Mouse (Mus musculus) lung, postnatal 0 days (tissue): ENCODE results near the gene Magi1. TPM values are rescaled to one million over a fixed set of nuclear protein-coding genes. Genes with fewer than 3 reads are reported as not detected.

Experiments used
- ATAC-seq: fragments of 200-750 bp; cut with Nextera tagmentation; 2 replicates; pipeline ENCODE4 v1.8.0; 2017; ENCODE audit warnings: moderate library complexity
- DNase-seq: peaks from one replicate; pipeline ENCODE4 v3.0.0-alpha.2; 2016; ENCODE audit warnings: low spot score
- H3K27ac ChIP-seq: fragments of 300-500 bp; sonication (generic); 2 replicates; pipeline ENCODE4 v1.5.1; 2014; ENCODE audit warnings: antibody characterized with exemption, mild to moderate bottlenecking, low read length, mixed read lengths
- H3K27me3 ChIP-seq: fragments of 300-500 bp; sonication (generic); replicated peaks from 2 replicates; pipeline ENCODE4 v1.6.1; 2014; ENCODE audit warnings: low read length, mixed read lengths; ENCODE audit not compliant: insufficient read depth
- H3K36me3 ChIP-seq: fragments of 300-500 bp; sonication (generic); 2 replicates; pipeline ENCODE4 v1.6.1; 2014; ENCODE audit warnings: low read length, mixed read lengths; ENCODE audit not compliant: insufficient read depth
- H3K4me1 ChIP-seq: fragments of 300-500 bp; sonication (generic); 2 replicates; pipeline ENCODE4 v1.6.1; 2014; ENCODE audit warnings: antibody characterized with exemption, low read depth, low read length, mixed read lengths; ENCODE audit not compliant: insufficient read depth
- H3K4me2 ChIP-seq: fragments of 300-500 bp; sonication (generic); replicated peaks from 2 replicates; pipeline ENCODE4 v1.6.1; 2014; ENCODE audit warnings: low read depth, mild to moderate bottlenecking, low read length, moderate library complexity, mixed read lengths
- H3K4me3 ChIP-seq: fragments of 300-500 bp; sonication (generic); 2 replicates; pipeline ENCODE4 v1.5.1; 2014; ENCODE audit warnings: low read depth, low read length
- H3K9ac ChIP-seq: fragments of 300-500 bp; sonication (generic); replicated peaks from 2 replicates; pipeline ENCODE4 v1.6.1; 2014; ENCODE audit warnings: low read depth, mild to moderate bottlenecking
- H3K9me3 ChIP-seq: fragments of 300-500 bp; sonication (generic); 2 replicates; pipeline ENCODE4 v1.6.1; 2016; ENCODE audit warnings: low read length, mixed read lengths
- CTCF ChIP-seq: IDR thresholded peaks from 2 replicates; pipeline ENCODE4 v1.5.1; 2016; ENCODE audit warnings: antibody characterized with exemption, mild to moderate bottlenecking
- EP300 ChIP-seq: IDR thresholded peaks from 2 replicates; pipeline ENCODE4 v1.6.1; 2016; ENCODE audit warnings: antibody characterized with exemption, mild to moderate bottlenecking, control low read depth
- WGBS: fragments of 180-500 bp; shearing (Covaris S2); extraction: QIAGEN DNeasy Blood & Tissue Kit; methylation state at CpG from one replicate; pipeline ENCODE4 v1.1.7; 2014; 5-methylcytosine and 5-hydroxymethylcytosine counted together
- polyA plus RNA-seq: library from polyadenylated mRNA; unstranded; fragments of >200 nt; fragmentation: Nextera tagmentation; extraction: Ambion mirVana; gene quantifications from 2 replicates; pipeline ENCODE4 v1.2.1, GENCODE M21; 2015

The Magi1 gene
- polyA plus RNA-seq, 1 experiment from 2014 or later: 10.7 TPM

DNA sequence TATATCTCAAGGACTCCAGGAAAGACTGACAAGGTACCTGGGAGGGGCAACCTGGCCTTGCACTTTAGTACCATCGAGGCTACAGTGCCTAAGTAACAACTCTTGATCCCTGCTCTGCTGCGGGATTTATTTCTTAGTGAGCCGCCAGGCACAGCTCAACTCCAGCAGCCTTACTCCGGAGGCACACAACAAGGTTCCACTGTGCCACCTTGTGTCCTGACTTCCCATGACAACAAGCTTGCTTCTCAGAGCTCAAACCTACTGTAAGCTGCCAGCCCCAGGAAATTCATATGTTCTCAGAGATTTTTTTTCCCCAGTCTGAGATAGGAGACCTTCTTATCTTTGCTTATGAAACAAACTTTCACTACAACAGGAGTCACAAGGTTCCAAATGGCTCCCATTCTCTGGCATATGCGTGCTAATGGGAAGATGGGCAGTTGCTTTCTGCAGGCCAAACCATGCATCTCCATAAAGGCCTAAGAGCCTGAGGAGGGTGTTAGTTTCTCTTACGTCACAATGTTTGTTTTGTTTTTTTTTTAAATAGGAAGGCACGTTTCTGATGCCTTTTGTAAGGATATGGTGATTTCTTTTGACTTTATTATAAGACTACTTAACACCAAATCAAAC, 556.8 kb downstream of the Magi1 start:
- no peaks in the 10 kb centered on the region for H3K27me3 ChIP-seq
- no peak for ATAC-seq
- H3K36me3 ChIP-seq: no peaks in the 10 kb centered on the region
- no peaks in the 10 kb centered on the region for H3K9me3 ChIP-seq
- no peak overlapping the region for H3K9ac ChIP-seq
- TF ChIP-seq EP300 (no peak), CTCF (peak; percentile 59)
- DNase-seq: peak; percentile 21
- 43% methylated on average over 7 of the region's 7 CpGs for WGBS
- 0 out of 2 replicates have a peak, but pooled peaks cover 8% of the 10 kb centered on the region for H3K4me1 ChIP-seq
- H3K27ac ChIP-seq: no peak overlapping the region
- H3K4me2 ChIP-seq: no peak overlapping the region
- H3K4me3 ChIP-seq: no peak overlapping the region

DNA sequence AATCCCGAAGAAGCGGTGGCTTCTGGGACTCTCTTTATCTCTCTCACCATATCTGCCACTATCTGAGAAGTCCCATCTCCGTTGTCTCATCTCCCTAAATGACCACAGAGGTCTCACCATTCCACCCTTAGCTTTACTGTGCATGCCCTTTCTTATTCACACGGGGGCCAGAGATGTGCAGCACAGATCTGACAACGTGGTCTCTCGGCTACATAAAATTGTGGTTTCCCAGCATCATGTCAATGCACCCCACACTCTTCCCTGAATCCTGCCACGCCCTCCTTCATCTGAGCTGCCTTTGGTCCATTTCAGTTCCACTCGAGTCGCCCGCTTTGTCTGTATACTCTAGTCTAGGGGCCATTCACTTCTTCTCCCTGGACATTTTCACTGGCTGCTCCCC, 557.6 kb downstream of the Magi1 start:
- no peak for TF ChIP-seq CTCF
- no peak for TF ChIP-seq EP300
- ATAC-seq: no peak
- no peaks in the 10 kb centered on the region for H3K36me3 ChIP-seq
- no peak for DNase-seq
- no peaks in the 10 kb centered on the region for H3K27me3 ChIP-seq
- no peak overlapping the region for H3K27ac ChIP-seq
- H3K4me2 ChIP-seq: no peak overlapping the region
- H3K9ac ChIP-seq: no peak overlapping the region
- H3K9me3 ChIP-seq: no peaks in the 10 kb centered on the region
- WGBS: 91% methylated on average over 10 of the region's 10 CpGs
- 0 out of 2 replicates have a peak, but pooled peaks cover 8% of the 10 kb centered on the region for H3K4me1 ChIP-seq
- H3K4me3 ChIP-seq: no peak overlapping the region

DNA sequence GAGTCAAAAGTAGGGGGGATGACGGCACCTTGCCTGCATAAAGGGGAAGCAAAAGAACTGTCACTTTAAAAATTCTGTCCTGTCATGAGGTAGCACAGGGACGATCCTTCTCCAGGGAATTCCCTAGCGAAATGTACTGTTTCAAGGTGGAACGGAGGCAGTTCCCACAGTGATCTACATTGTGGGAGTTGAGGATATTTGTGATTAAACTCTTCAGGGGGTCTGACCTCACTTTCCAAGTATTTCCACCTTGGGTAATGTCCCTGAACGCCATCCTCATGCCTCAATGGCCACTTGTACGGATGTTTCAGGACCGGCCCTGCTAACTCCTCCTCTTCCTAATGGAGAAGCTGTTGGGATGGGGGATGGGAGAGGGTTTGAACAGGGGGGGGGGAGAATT, 559.0 kb downstream of the Magi1 start:
- Histone ChIP-seq H3K9ac (no peak overlapping the region), H3K27ac (no peak overlapping the region), H3K27me3 (no peaks in the 10 kb centered on the region), H3K4me3 (no peak overlapping the region), H3K36me3 (no peaks in the 10 kb centered on the region), H3K4me2 (no peak overlapping the region), H3K9me3 (no peaks in the 10 kb centered on the region), H3K4me1 (0 out of 2 replicates have a peak, but pooled peaks cover 8% of the 10 kb centered on the region)
- DNase-seq (no peak), ATAC-seq (no peak)
- TF ChIP-seq CTCF (no peak), EP300 (no peak)
- WGBS: 67% methylated on average over 7 of the region's 7 CpGs

DNA sequence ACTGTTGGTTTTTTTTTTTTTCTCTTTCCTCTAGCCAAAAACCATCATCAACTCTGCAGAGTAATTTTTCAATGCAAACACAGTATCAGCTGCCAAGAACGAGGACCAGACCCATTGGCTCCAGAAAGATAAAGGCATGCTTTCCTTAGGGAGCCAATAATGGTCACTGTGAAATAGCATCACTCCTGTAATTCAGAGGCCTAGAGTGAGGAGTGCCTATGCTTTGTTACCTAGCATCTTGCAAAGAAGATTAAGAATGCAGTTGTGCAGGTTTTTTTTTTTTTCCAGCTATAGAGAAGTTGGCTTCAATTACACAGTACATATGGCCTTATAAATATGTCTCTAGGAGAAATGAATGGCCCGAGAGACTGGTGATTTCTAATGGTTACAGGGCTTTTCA, 560.5 kb downstream of the Magi1 start:
- ATAC-seq (no peak), DNase-seq (no peak)
- no peaks in the 10 kb centered on the region for H3K27me3 ChIP-seq
- no peak overlapping the region for H3K4me2 ChIP-seq
- no peak overlapping the region for H3K27ac ChIP-seq
- H3K9me3 ChIP-seq: no peaks in the 10 kb centered on the region
- H3K4me3 ChIP-seq: no peak overlapping the region
- WGBS: 57% methylated on average over 2 of the region's 2 CpGs
- H3K36me3 ChIP-seq: no peaks in the 10 kb centered on the region
- H3K9ac ChIP-seq: no peak overlapping the region
- 0 out of 2 replicates have a peak, but pooled peaks cover 4% of the 10 kb centered on the region for H3K4me1 ChIP-seq
- TF ChIP-seq EP300 (no peak), CTCF (no peak)

DNA sequence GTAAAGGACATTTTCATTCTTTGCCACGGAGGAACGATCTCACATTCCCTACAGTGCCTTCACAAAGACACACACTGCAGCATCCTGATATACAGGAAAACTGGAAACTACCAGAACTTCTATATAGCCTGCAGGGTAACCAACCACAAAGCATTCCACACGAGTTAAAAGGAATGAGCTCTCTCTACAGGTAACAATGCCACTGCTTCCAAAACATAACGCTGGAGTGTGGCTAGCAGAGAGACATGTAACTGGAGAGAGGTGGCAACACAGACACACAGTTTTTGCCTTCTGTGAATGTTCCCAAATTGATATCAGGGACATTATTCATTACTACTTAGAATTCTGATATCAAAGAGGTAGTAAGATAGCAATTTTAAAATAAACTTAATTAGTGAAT, 564.2 kb downstream of the Magi1 start:
- no peak for ATAC-seq

DNA sequence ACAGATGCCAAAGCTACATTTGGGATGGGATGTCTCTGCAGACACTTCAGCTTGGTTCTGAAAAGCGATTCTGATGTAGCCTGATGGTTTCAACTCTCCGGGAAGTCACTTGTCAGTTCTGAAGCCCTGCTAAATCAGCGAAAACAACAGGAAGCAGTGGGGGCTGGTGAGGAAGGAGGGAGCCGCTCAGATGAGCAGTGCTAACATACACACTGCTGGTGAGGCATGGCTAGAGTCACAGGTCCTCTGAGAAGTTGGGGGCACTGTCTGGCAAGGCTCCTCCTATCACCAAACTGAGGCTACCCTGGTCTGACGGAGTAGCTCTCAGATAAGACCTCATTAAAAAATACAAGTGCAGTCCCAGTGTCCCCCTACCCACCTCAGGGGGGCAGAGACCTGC, 565.3 kb downstream of the Magi1 start:
- ATAC-seq (0 out of 2 replicates have a peak, but pooled peaks have one; percentile 25), DNase-seq (peak; percentile 13)
- Histone ChIP-seq H3K27ac (no peak overlapping the region), H3K27me3 (no peaks in the 10 kb centered on the region), H3K36me3 (no peaks in the 10 kb centered on the region), H3K9me3 (no peaks in the 10 kb centered on the region), H3K9ac (no peak overlapping the region), H3K4me2 (no peak overlapping the region; the same call in 1 of the 2 replicates), H3K4me1 (no peaks in the 10 kb centered on the region), H3K4me3 (no peak overlapping the region)
- WGBS: 16% methylated on average over 5 of the region's 5 CpGs
- TF ChIP-seq EP300 (no peak), CTCF (no peak)

More for the DNA sequence above, 564.2 kb downstream of the Magi1 start:
- Histone ChIP-seq H3K4me3 (no peak overlapping the region), H3K36me3 (no peaks in the 10 kb centered on the region), H3K4me2 (no peak overlapping the region), H3K9ac (no peak overlapping the region), H3K4me1 (no peaks in the 10 kb centered on the region), H3K9me3 (no peaks in the 10 kb centered on the region), H3K27me3 (no peaks in the 10 kb centered on the region), H3K27ac (no peak overlapping the region)
- TF ChIP-seq EP300 (no peak), CTCF (no peak)
- no peak for DNase-seq
- WGBS: 55% methylated on average over 4 of the region's 4 CpGs
